Mouse (Mus musculus): ENCODE results near the gene 3110070M22Rik.

DNA sequence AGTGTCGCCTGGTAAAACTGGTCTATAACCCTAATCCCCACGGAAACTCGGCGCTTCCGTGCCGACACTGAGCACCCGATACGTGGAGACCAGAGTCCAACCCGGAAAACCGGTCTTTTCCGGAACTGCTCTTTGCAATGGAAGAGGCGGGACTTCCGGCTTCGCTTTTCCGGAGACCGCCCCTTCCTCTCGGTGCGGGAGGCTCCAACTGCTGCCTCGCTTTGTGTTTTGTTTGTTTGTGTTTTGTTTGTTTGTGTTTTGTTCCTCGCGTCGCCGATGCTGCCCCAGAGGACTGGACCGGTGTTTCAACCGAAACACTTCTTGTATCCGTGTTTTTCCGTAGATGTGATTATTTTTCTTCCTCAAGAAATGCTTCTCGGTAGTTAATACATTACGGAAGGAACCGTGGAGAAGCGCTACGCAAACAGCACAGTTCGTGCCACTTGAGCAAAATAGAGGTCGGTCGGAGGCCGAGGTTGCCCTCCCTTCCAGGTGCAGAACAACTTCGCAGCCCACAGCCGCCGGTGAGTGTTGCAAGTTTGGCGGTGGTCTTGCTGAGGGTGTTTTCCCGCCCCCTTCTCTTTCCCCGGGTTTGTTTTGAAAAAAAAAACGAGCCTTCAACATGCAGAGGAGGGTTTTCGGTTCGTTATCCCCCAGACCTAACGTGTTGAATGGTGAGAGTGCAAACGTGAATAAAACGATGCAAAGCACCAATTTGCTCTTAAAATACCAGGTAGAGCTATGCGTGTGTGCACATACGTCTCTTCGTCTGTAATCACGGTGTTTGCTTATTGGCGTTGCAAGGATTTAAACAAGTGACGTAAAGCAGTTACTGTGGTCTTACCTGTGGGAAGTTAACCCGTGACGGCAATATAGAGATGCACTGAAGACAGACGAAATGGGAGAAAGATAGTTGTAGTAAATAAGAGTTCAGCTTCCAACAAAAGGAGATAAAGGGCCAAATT is 25.3 kb downstream of the 3110070M22Rik start, which contains the start of gene 4833420G17Rik:
- no peak for TF ChIP-seq CTCF (IDR thresholded peaks at IDR 0.05; ENCODE audit: control insufficient read depth, insufficient read depth, insufficient replicate concordance, low read depth, low read length)
- peak; percentile 84 for TF ChIP-seq POLR2A (IDR thresholded peaks at IDR 0.05; ENCODE audit: control insufficient read depth, low read depth, low read length)
